Mouse (Mus musculus) forebrain, embryonic 11.5 days (tissue): ENCODE results near the gene Etnppl. TPM values are rescaled to one million over a fixed set of nuclear protein-coding genes. Genes with fewer than 3 reads are reported as not detected.

Source experiments
- ATAC-seq: fragments of 200-750 bp; cut with Nextera tagmentation; replicated peaks from 2 replicates; pipeline ENCODE4 v1.8.0; 2017; ENCODE audit warnings: moderate TSS enrichment; ENCODE audit not compliant: low FRiP score
- DNase-seq: peaks from one replicate; pipeline ENCODE4 v3.0.0-alpha.2; 2017; ENCODE audit warnings: low spot score
- H3K27ac ChIP-seq: fragments of 300-500 bp; sonication (generic); 2 replicates; pipeline ENCODE4 v1.5.1; 2014; ENCODE audit warnings: low read depth, low read length
- H3K27me3 ChIP-seq: fragments of 300-500 bp; sonication (generic); 2 replicates; pipeline ENCODE4 v1.6.1; 2014; ENCODE audit warnings: mild to moderate bottlenecking, low read length, mixed read lengths; ENCODE audit not compliant: control insufficient read depth, insufficient read depth
- H3K36me3 ChIP-seq: fragments of 300-500 bp; sonication (generic); 2 replicates; pipeline ENCODE4 v1.6.1; 2014; ENCODE audit warnings: mild to moderate bottlenecking, low read length, moderate library complexity, mixed read lengths; ENCODE audit not compliant: control insufficient read depth, insufficient read depth
- H3K4me1 ChIP-seq: fragments of 300-500 bp; sonication (generic); replicated peaks from 2 replicates; pipeline ENCODE4 v1.6.1; 2014; ENCODE audit warnings: low read length, mixed read lengths; ENCODE audit not compliant: control insufficient read depth, insufficient read depth
- H3K4me2 ChIP-seq: fragments of 300-500 bp; sonication (generic); 2 replicates; pipeline ENCODE4 v1.6.1; 2014; ENCODE audit warnings: low read depth, mild to moderate bottlenecking, low read length, moderate library complexity, mixed read lengths; ENCODE audit not compliant: severe bottlenecking
- H3K4me3 ChIP-seq: fragments of 300-500 bp; sonication (generic); 2 replicates; pipeline ENCODE4 v1.5.1; 2014; ENCODE audit warnings: low read depth, low read length
- H3K9ac ChIP-seq: fragments of 300-500 bp; sonication (generic); 2 replicates; pipeline ENCODE4 v1.6.1; 2014; ENCODE audit warnings: low read length
- H3K9me3 ChIP-seq: fragments of 300-500 bp; sonication (generic); 2 replicates; pipeline ENCODE4 v1.6.1; 2016; ENCODE audit warnings: low read length, mixed read lengths; ENCODE audit not compliant: control insufficient read depth
- WGBS: fragments of 180-500 bp; shearing (Covaris S2); extraction: QIAGEN DNeasy Blood & Tissue Kit; methylation state at CpG from one replicate; pipeline ENCODE4 v1.1.7; 2014; 5-methylcytosine and 5-hydroxymethylcytosine counted together
- polyA plus RNA-seq: library from polyadenylated mRNA; unstranded; fragments of >200 nt; fragmentation: Nextera tagmentation; extraction: Ambion mirVana; gene quantifications from 2 replicates; pipeline ENCODE4 v1.2.1, GENCODE M21; 2014

Gene Etnppl
- polyA plus RNA-seq, 1 experiment from 2014 or later, result not detected

GRCm38 (mm10) chr3:130684276-130685013, 67.2 kb downstream of the Etnppl start:
- H3K9me3 ChIP-seq, result no peaks in the 10 kb centered on the region
- H3K4me1 ChIP-seq, result no peaks in the 10 kb centered on the region
- 77% methylated on average over 9 of the region's 9 CpGs for WGBS
- ATAC-seq (no peak), DNase-seq (no peak)
- no peaks in the 10 kb centered on the region for H3K36me3 ChIP-seq
- no peaks in the 10 kb centered on the region for H3K27me3 ChIP-seq
- no peak overlapping the region for H3K4me2 ChIP-seq
- H3K27ac ChIP-seq, result no peak overlapping the region
- no peak overlapping the region for H3K9ac ChIP-seq
- H3K4me3 ChIP-seq, result no peak overlapping the region

GRCm38 (mm10) chr3:130685014-130685366, 67.7 kb downstream of the Etnppl start:
- 89% methylated on average over 8 of the region's 8 CpGs for WGBS
- Histone ChIP-seq H3K27ac (no peak overlapping the region), H3K4me1 (no peaks in the 10 kb centered on the region)

GRCm38 (mm10) chr3:130687051-130687450, 69.8 kb downstream of the Etnppl start:
- Histone ChIP-seq H3K36me3 (no peaks in the 10 kb centered on the region), H3K9ac (no peak overlapping the region), H3K27ac (no peak overlapping the region), H3K4me3 (no peak overlapping the region), H3K4me2 (no peak overlapping the region), H3K9me3 (no peaks in the 10 kb centered on the region), H3K4me1 (no peaks in the 10 kb centered on the region; the same call in 1 of the 2 replicates), H3K27me3 (no peaks in the 10 kb centered on the region)
- DNase-seq (no peak), ATAC-seq (no peak)
- WGBS, result 100% methylated on average over 1 of the region's 1 CpGs

More at GRCm38 (mm10) chr3:130685014-130685366, 67.7 kb downstream of the Etnppl start:
- no peaks in the 10 kb centered on the region for H3K36me3 ChIP-seq
- H3K9me3 ChIP-seq, result no peaks in the 10 kb centered on the region
- no peaks in the 10 kb centered on the region for H3K27me3 ChIP-seq
- H3K4me3 ChIP-seq, result no peak overlapping the region
- ATAC-seq (no peak), DNase-seq (no peak)
- H3K9ac ChIP-seq, result no peak overlapping the region
- H3K4me2 ChIP-seq, result no peak overlapping the region

Other genes with a start within 250 kb of the Etnppl start
- 300 and 308 TPM in 2 replicates for gene Ostc, start 92.0 kb downstream of the Etnppl start, polyA plus RNA-seq
- gene Rpl34, start 113.0 kb downstream of the Etnppl start, polyA plus RNA-seq, result 687 and 743 TPM in 2 replicates